Mouse (Mus musculus) activated CD4-positive, CD25-positive, alpha-beta regulatory T cell (primary cell): ENCODE data around the gene Utp14b. TPM values are rescaled to one million over a fixed set of nuclear protein-coding genes. Genes with fewer than 3 reads are reported as not detected.

Experiments
- polyA plus RNA-seq, 2 experiments: library from polyadenylated mRNA; unstranded; fragments of 100-300 nt; shearing (Covaris generic); gene quantifications; one replicate each; pipeline ENCODE4 v1.2.1; 2017

Utp14b gene
- polyA plus RNA-seq, result under 1 TPM; 0.58 to 0.98 TPM

GRCm38 (mm10) chr1:78657671-78658440 lies at the start of gene Utp14b, which contains the start of gene Acsl3:
Utp14b (plus strand) TSS chr1:78658038.
Acsl3 (plus strand) TSS chr1:78657825.

Other genes starting within 250 kb of the Utp14b start
- 100 to 1,000 TPM in 1 of 2 experiments, 10 to 100 TPM in 1; 81.4 to 101 TPM for gene Farsb, start 169.1 kb upstream of the Utp14b start, polyA plus RNA-seq
- under 1 TPM in 1 of 2 experiments, not detected in 1; 0.52 TPM for gene Mogat1, start 147.0 kb upstream of the Utp14b start, polyA plus RNA-seq
- under 1 TPM in 1 of 2 experiments, not detected in 1; 0.07 TPM for gene BC035947, start 145.9 kb upstream of the Utp14b start, polyA plus RNA-seq
- 1 to 10 TPM; 5.0 to 8.5 TPM for gene Acsl3, start 213 bp upstream of the Utp14b start, polyA plus RNA-seq
- gene Kcne4, start 158.7 kb downstream of the Utp14b start, polyA plus RNA-seq, result not detected